Mouse (Mus musculus) telencephalon, adult 2 months (tissue): ENCODE measurements at regions not wholly inside any gene's neighbourhood (a gene's known extent, or its start where the extent isn't known, plus 50 kb on each side); places are given as distances from the start of the nearest gene placed in this dataset.

Experiments
- DNase-seq: peaks from one replicate; pipeline ENCODE4 v3.0.0-alpha.2; 2011; ENCODE audit warnings: low read depth, low spot score

DNA sequence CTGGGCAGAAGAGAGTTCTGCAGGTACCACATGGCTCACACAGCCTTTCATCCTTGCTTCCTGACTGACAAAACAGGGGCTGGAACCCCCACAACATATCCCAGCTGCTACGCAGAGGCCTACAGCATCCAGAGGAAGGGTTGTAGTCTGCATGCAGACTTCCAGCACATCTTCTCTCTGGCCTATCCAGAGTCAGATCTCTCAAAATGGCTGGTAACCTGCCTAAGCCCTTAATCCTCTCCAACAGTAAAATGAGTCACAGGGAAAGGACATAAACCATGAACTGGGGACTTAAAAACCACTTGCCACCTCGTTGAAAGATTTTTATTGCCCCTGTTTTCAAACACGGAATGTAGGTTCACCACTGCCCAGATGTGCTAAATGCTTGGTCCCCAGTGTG is 183.6 kb upstream of the Spred2 start:
- no peak for DNase-seq

DNA sequence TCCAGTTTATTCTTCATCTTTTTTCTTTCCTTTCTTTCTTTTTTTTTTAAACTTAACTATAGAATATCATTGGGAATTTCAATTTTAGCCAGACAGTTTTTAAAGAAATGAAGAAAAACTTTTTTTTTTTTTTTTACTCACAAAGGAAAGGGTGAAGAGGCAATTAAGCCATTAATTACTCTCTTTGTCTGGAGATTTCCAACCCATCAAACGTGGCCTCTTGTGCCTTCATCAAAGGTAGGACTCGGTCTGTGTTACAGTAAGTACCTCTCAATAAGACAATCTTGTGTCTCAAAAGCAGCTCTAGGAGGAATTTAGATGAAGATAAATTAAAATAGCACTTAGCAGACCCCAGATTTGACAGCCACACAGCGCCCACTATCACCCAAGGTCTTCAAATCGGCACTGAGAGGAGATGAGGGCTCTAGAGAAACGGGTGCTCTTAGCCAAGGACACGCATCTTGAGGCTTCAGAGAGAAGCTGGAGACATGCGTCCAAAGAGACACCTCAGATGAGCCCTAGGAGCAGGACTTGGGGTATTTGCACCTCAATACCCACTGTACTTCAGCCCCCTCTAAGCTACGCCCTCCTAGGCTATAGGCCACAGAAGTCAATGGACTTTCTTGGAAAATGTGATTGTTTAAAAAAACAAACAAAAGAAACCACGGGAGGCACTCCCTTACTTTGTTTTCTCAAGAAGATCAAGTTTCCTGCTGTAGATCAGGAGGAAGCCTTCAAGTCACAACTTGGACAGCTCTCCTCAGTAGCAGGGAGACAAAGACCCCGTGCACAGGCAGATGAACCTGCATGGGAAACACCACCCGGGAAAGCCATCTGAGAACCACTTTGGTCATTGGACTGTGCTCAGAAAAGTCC is 176.8 kb upstream of the Spred2 start:
- no peak for DNase-seq

- no peak for DNase-seq
Observed at GRCm38 (mm10) chr11:19747973-19748559, 176.1 kb upstream of the Spred2 start.

DNA sequence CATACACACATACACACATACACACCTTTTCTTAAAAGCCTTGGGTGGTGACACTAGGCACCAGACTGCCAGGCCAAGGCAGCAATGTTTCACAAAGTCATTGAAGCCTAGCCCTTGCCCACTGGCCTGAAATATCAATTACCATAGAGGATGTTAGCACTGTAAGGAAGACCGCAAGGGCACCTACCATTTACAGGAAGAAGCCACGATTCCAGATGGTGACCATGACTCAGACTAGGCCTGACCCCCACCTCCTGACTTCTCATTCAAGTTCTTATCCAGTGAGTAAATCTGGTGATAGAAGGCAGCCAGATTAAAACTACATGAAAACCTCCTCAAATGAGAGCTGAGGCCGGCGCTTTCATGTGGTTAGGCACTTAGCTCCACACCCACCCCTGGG is 165.3 kb upstream of the Spred2 start:
- no peak for DNase-seq

DNA sequence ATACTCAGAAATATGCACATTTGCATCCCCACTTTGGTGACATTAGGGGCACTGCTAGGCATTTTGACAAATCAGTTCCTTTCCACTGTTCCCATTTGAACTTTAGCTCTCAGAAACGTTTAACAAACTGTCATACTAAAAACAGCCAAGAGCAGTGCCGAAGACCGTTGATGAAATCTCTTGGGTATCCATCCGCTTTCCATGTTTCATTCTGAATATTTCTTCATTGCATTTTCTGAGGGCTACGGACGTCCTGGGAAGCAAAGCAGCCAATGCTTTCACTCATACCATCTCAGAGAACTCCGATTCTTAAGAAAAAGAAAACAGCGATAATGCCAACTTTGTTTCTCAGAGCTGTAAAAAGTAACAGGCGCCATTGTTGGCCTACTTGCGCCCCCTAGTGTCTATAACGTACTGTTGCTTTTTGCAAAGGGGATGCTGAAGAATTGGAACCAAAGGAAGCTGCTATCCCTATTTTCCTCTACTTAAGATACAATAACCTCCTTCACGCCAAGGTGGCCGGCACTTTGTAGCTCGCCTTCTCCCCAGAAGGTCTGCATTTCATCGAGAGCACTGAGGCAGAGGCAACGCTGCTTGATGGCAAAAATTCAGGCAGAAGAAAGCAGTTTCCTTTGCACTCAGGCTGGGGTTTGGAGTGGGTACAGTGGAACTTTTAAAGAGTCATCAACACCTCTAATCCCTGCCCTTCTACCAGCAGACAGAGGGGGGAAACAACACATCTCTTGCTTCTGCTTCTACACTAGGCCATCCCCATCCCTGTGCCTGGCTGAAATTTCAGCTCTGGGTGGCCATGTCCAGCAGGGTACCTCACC is 163.1 kb upstream of the Spred2 start:
- DNase-seq: peak; percentile 32

GRCm38 (mm10) chr11:19761694-19761976 is 162.5 kb upstream of the Spred2 start:
- no peak for DNase-seq

DNA sequence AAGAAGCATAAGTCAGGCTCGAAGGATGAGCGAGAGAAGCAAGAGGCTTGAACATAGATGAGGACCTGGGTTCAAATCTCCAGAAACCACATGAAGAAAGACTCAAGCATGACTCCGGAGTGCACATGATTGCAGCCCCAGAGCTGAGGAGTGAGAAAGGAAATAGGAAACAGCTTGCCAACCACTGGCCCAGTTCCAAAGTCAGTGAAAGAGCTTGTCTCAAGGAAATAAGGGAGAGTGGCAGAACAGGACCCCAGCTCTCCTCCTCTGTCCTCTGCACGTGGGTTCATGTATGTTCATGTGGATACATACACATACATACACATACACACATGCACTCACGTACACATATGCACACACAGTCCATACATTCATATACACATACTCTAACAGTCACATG is 156.9 kb upstream of the Spred2 start:
- DNase-seq: no peak

GRCm38 (mm10) chr11:19767871-19768270 is 156.3 kb upstream of the Spred2 start:
- DNase-seq: no peak

GRCm38 (mm10) chr11:19768962-19769361 is 155.2 kb upstream of the Spred2 start:
- no peak for DNase-seq

DNA sequence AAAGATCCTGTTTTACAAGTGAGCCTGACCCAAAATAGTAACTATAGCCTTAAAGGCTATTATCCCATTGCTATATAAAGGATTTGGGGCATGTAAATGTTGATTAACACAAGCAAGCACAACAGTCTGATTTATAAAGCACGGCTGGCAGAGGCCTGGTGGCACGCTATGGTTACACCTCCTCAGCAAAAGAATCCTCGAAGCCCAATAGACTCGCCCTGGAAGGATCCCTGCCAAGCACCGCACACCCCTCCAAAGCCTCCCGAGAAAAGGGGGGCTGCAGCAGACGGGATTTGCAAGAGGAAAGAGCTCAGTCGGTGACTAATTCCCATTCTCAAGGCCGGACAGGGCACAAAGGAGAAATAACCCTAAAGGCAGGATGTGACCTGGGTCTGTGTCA is 150.2 kb upstream of the Spred2 start:
- DNase-seq: no peak

GRCm38 (mm10) chr11:19775741-19776140 is 148.4 kb upstream of the Spred2 start:
- no peak for DNase-seq

- DNase-seq: no peak
Observed at GRCm38 (mm10) chr11:19776473-19777200, 147.5 kb upstream of the Spred2 start.

DNA sequence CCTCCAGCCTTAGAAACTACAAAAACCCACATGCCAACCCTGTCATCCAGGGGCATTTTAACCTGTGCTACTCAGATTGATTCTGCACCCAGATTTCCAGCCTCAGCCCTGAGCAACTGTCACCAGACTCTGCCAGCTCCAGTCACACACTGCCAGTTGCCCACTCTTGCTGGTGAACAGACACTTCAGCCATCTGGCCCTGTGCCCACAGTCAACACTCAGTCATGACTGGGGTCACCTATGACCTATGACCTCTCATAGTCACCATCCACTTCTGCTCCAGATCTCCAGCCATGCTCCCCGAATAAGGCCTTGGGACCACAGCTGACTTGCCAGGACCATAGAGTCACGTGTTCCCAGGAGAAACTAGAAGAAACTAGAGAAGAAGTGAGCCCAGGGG is 146.0 kb upstream of the Spred2 start:
- no peak for DNase-seq

GRCm38 (mm10) chr11:19785110-19785509 is 139.1 kb upstream of the Spred2 start:
- DNase-seq: no peak

GRCm38 (mm10) chr11:19796950-19797670 is 127.1 kb upstream of the Spred2 start:
- peak; percentile 28 for DNase-seq

DNA sequence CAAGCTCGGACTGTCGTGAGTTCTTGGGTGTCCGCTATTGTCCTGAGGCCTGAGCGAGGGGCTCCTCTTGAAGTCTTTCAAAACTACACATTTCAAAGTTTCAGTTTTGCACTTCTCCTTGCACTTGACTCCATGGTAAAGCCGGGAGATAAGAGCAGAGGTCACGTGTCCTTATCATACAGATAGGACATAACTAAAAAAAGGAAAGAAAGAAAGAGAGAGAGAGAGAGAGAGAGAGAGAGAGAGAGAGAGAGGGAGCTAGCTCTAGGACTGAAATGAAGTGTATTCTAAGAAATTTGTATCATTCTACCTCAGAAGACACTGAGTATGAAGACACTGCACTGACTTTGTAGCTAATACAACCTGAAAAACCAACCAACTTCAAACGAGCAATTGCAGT is 114.8 kb upstream of the Spred2 start:
- no peak for DNase-seq

- DNase-seq: no peak
Observed at GRCm38 (mm10) chr11:19811271-19811991, 112.7 kb upstream of the Spred2 start.

GRCm38 (mm10) chr11:19811992-19812690 is 112.0 kb upstream of the Spred2 start:
- DNase-seq: no peak

- DNase-seq: no peak
Observed at GRCm38 (mm10) chr11:19813549-19813948, 110.6 kb upstream of the Spred2 start.

GRCm38 (mm10) chr11:19822991-19823390 is 101.2 kb upstream of the Spred2 start:
- DNase-seq: no peak
